Mouse (Mus musculus): ENCODE results near the gene Chit1. TPM values are rescaled to one million over a fixed set of nuclear protein-coding genes. Genes with fewer than 3 reads are reported as not detected.

Gene Chit1
- polyA plus RNA-seq, 1 experiment from 2014 or later = not detected

- Histone ChIP-seq H3K27me3 (replicated peaks; ENCODE audit: control insufficient read depth, insufficient read depth, low read length) (no peaks in the 10 kb centered on the region), H3K4me2 (ENCODE audit: low read depth, low read length) (no peak overlapping the region), H3K27ac (ENCODE audit: low read length) (no peak overlapping the region), H3K9ac (ENCODE audit: low read depth, low read length) (no peak overlapping the region), H3K4me3 (ENCODE audit: low read length) (no peak overlapping the region), H3K36me3 (ENCODE audit: control insufficient read depth, insufficient read depth, low read length) (no peaks in the 10 kb centered on the region), H3K9me3 (ENCODE audit: control insufficient read depth, low read length) (no peaks in the 10 kb centered on the region), H3K4me1 (ENCODE audit: control insufficient read depth, insufficient read depth, low read length) (0 out of 2 replicates have a peak, but pooled peaks cover 2% of the 10 kb centered on the region)
- ATAC-seq = no peak
- 59% methylated on average over 8 of the region's 8 CpGs for WGBS
These were observed 39.0 kb downstream of the Chit1 start for GRCm38 (mm10) chr1:134150076-134150475.

GRCm38 (mm10) chr1:134150745-134151144 is 39.7 kb downstream of the Chit1 start:
- no peak for ATAC-seq
- H3K4me2 ChIP-seq (ENCODE audit: low read depth, low read length) = no peak overlapping the region
- H3K36me3 ChIP-seq (ENCODE audit: control insufficient read depth, insufficient read depth, low read length) = no peaks in the 10 kb centered on the region
- no peak overlapping the region for H3K9ac ChIP-seq (ENCODE audit: low read depth, low read length)
- H3K9me3 ChIP-seq (ENCODE audit: control insufficient read depth, low read length) = no peaks in the 10 kb centered on the region
- H3K4me1 ChIP-seq (ENCODE audit: control insufficient read depth, insufficient read depth, low read length) = 0 out of 2 replicates have a peak, but pooled peaks cover 2% of the 10 kb centered on the region
- 88% methylated on average over 9 of the region's 9 CpGs for WGBS
- no peak overlapping the region for H3K4me3 ChIP-seq (ENCODE audit: low read length)
- H3K27ac ChIP-seq (ENCODE audit: low read length) = no peak overlapping the region
- no peaks in the 10 kb centered on the region for H3K27me3 ChIP-seq (replicated peaks; ENCODE audit: control insufficient read depth, insufficient read depth, low read length)

GRCm38 (mm10) chr1:134151655-134152412 is 40.8 kb downstream of the Chit1 start:
- no peak overlapping the region for H3K27ac ChIP-seq (ENCODE audit: low read length)
- no peaks in the 10 kb centered on the region for H3K27me3 ChIP-seq (replicated peaks; ENCODE audit: control insufficient read depth, insufficient read depth, low read length)
- WGBS = 33% methylated on average over 13 of the region's 13 CpGs
- no peak overlapping the region for H3K4me2 ChIP-seq (ENCODE audit: low read depth, low read length)
- 0 out of 2 replicates have a peak, but pooled peaks cover 2% of the 10 kb centered on the region for H3K4me1 ChIP-seq (ENCODE audit: control insufficient read depth, insufficient read depth, low read length)
- H3K4me3 ChIP-seq (ENCODE audit: low read length) = no peak overlapping the region
- ATAC-seq = peak; percentile 80
- H3K36me3 ChIP-seq (ENCODE audit: control insufficient read depth, insufficient read depth, low read length) = no peaks in the 10 kb centered on the region
- H3K9ac ChIP-seq (ENCODE audit: low read depth, low read length) = no peak overlapping the region
- H3K9me3 ChIP-seq (ENCODE audit: control insufficient read depth, low read length) = no peaks in the 10 kb centered on the region

- Histone ChIP-seq H3K27me3 (replicated peaks; ENCODE audit: control insufficient read depth, insufficient read depth, low read length) (no peaks in the 10 kb centered on the region), H3K4me1 (ENCODE audit: control insufficient read depth, insufficient read depth, low read length) (0 out of 2 replicates have a peak, but pooled peaks cover 2% of the 10 kb centered on the region), H3K9me3 (ENCODE audit: control insufficient read depth, low read length) (no peaks in the 10 kb centered on the region), H3K9ac (ENCODE audit: low read depth, low read length) (no peak overlapping the region), H3K4me3 (ENCODE audit: low read length) (no peak overlapping the region), H3K36me3 (ENCODE audit: control insufficient read depth, insufficient read depth, low read length) (no peaks in the 10 kb centered on the region), H3K4me2 (ENCODE audit: low read depth, low read length) (no peak overlapping the region), H3K27ac (ENCODE audit: low read length) (no peak overlapping the region)
- WGBS = 73% methylated on average over 21 of the region's 21 CpGs
- ATAC-seq = no peak
These were observed 41.9 kb downstream of the Chit1 start for GRCm38 (mm10) chr1:134152626-134153590.

- Histone ChIP-seq H3K4me3 (ENCODE audit: low read length) (no peak overlapping the region), H3K4me2 (ENCODE audit: low read depth, low read length) (no peak overlapping the region), H3K27me3 (replicated peaks; ENCODE audit: control insufficient read depth, insufficient read depth, low read length) (no peaks in the 10 kb centered on the region), H3K9me3 (ENCODE audit: control insufficient read depth, low read length) (no peaks in the 10 kb centered on the region), H3K27ac (ENCODE audit: low read length) (no peak overlapping the region), H3K36me3 (ENCODE audit: control insufficient read depth, insufficient read depth, low read length) (no peaks in the 10 kb centered on the region), H3K4me1 (ENCODE audit: control insufficient read depth, insufficient read depth, low read length) (0 out of 2 replicates have a peak, but pooled peaks cover 2% of the 10 kb centered on the region), H3K9ac (ENCODE audit: low read depth, low read length) (no peak overlapping the region)
- ATAC-seq = no peak; the same call in 1 of the 2 replicates
- WGBS = 85% methylated on average over 3 of the region's 3 CpGs
These were observed 43.1 kb downstream of the Chit1 start for GRCm38 (mm10) chr1:134154121-134154520.

GRCm38 (mm10) chr1:134154655-134155054 is 43.6 kb downstream of the Chit1 start:
- no peak overlapping the region for H3K27ac ChIP-seq (ENCODE audit: low read length)
- WGBS = 58% methylated on average over 3 of the region's 3 CpGs
- no peaks in the 10 kb centered on the region for H3K9me3 ChIP-seq (ENCODE audit: control insufficient read depth, low read length)
- no peak overlapping the region for H3K4me2 ChIP-seq (ENCODE audit: low read depth, low read length)
- no peak for ATAC-seq
- H3K9ac ChIP-seq (ENCODE audit: low read depth, low read length) = no peak overlapping the region
- no peaks in the 10 kb centered on the region for H3K27me3 ChIP-seq (replicated peaks; ENCODE audit: control insufficient read depth, insufficient read depth, low read length)
- 0 out of 2 replicates have a peak, but pooled peaks cover 2% of the 10 kb centered on the region for H3K4me1 ChIP-seq (ENCODE audit: control insufficient read depth, insufficient read depth, low read length)
- no peak overlapping the region for H3K4me3 ChIP-seq (ENCODE audit: low read length)
- no peaks in the 10 kb centered on the region for H3K36me3 ChIP-seq (ENCODE audit: control insufficient read depth, insufficient read depth, low read length)

- no peaks in the 10 kb centered on the region for H3K9me3 ChIP-seq (ENCODE audit: control insufficient read depth, low read length)
- H3K27me3 ChIP-seq (replicated peaks; ENCODE audit: control insufficient read depth, insufficient read depth, low read length) = no peaks in the 10 kb centered on the region
- no peak overlapping the region for H3K9ac ChIP-seq (ENCODE audit: low read depth, low read length)
- no peak overlapping the region for H3K4me3 ChIP-seq (ENCODE audit: low read length)
- H3K36me3 ChIP-seq (ENCODE audit: control insufficient read depth, insufficient read depth, low read length) = no peaks in the 10 kb centered on the region
- WGBS = 83% methylated on average over 3 of the region's 3 CpGs
- H3K4me1 ChIP-seq (ENCODE audit: control insufficient read depth, insufficient read depth, low read length) = no peaks in the 10 kb centered on the region
- H3K4me2 ChIP-seq (ENCODE audit: low read depth, low read length) = no peak overlapping the region
- no peak for ATAC-seq
- H3K27ac ChIP-seq (ENCODE audit: low read length) = no peak overlapping the region
These were observed 49.4 kb downstream of the Chit1 start for GRCm38 (mm10) chr1:134160404-134160803.

- Histone ChIP-seq H3K4me3 (ENCODE audit: low read length) (no peak overlapping the region), H3K27ac (ENCODE audit: low read length) (no peak overlapping the region), H3K9me3 (ENCODE audit: control insufficient read depth, low read length) (no peaks in the 10 kb centered on the region), H3K4me1 (ENCODE audit: control insufficient read depth, insufficient read depth, low read length) (no peaks in the 10 kb centered on the region), H3K27me3 (replicated peaks; ENCODE audit: control insufficient read depth, insufficient read depth, low read length) (no peaks in the 10 kb centered on the region), H3K9ac (ENCODE audit: low read depth, low read length) (no peak overlapping the region), H3K4me2 (ENCODE audit: low read depth, low read length) (no peak overlapping the region), H3K36me3 (ENCODE audit: control insufficient read depth, insufficient read depth, low read length) (no peaks in the 10 kb centered on the region)
- no peak for ATAC-seq
- 81% methylated on average over 6 of the region's 6 CpGs for WGBS
These were observed 50.4 kb downstream of the Chit1 start for GRCm38 (mm10) chr1:134161399-134161798.

GRCm38 (mm10) chr1:134162510-134163225 is 51.6 kb downstream of the Chit1 start:
- peaks cover 2% of the 10 kb centered on the region; the same call in 1 of the 2 replicates for H3K4me1 ChIP-seq (ENCODE audit: control insufficient read depth, insufficient read depth, low read length)
- 81% methylated on average over 6 of the region's 6 CpGs for WGBS
- H3K27me3 ChIP-seq (replicated peaks; ENCODE audit: control insufficient read depth, insufficient read depth, low read length) = no peaks in the 10 kb centered on the region
- H3K4me3 ChIP-seq (ENCODE audit: low read length) = no peak overlapping the region
- H3K36me3 ChIP-seq (ENCODE audit: control insufficient read depth, insufficient read depth, low read length) = no peaks in the 10 kb centered on the region
- H3K9ac ChIP-seq (ENCODE audit: low read depth, low read length) = no peak overlapping the region
- ATAC-seq = no peak
- no peak overlapping the region for H3K4me2 ChIP-seq (ENCODE audit: low read depth, low read length)
- H3K9me3 ChIP-seq (ENCODE audit: control insufficient read depth, low read length) = no peaks in the 10 kb centered on the region
- no peak overlapping the region for H3K27ac ChIP-seq (ENCODE audit: low read length)
